Mouse (Mus musculus) ES-E14 (cell line): ENCODE measurements around the gene AC131692.1. TPM values are rescaled to one million over a fixed set of nuclear protein-coding genes. Genes with fewer than 3 reads are reported as not detected.

Source experiments
- DNase-seq: peaks from one replicate; pipeline ENCODE4 v3.0.0-alpha.2; 2013; ENCODE audit warnings: low read depth, low spot score
- H3K27ac ChIP-seq: 2 replicates; pipeline ENCODE4 v1.5.1; 2012; ENCODE audit warnings: low read depth, mild to moderate bottlenecking, low read length, moderate library complexity, mixed read lengths; ENCODE audit not compliant: poor library complexity, insufficient read depth, severe bottlenecking
- H3K36me3 ChIP-seq: 2 replicates; pipeline ENCODE4 v1.6.1; 2012; ENCODE audit warnings: mild to moderate bottlenecking, low read length, moderate library complexity, mixed read lengths; ENCODE audit not compliant: control insufficient read depth, poor library complexity, insufficient read depth, severe bottlenecking
- H3K4me1 ChIP-seq, 2 experiments: fragments of 150-350 bp in 1 of 2; sonication (generic) in 1 of 2; 2 replicates each; pipeline ENCODE4 v1.6.1; 2012; ENCODE audit warnings: low read length in 2 of 2, mild to moderate bottlenecking in 1 of 2, mixed read lengths in 1 of 2; ENCODE audit not compliant: control insufficient read depth in 2 of 2, insufficient read depth in 2 of 2, poor library complexity in 1 of 2
- H3K4me3 ChIP-seq, 2 experiments: fragments of 150-350 bp in 1 of 2; sonication (generic) in 1 of 2; 2 replicates each; pipeline ENCODE4 v1.5.1; 2012; ENCODE audit warnings: low read length in 2 of 2, low read depth in 1 of 2, mild to moderate bottlenecking in 1 of 2, mixed read lengths in 1 of 2; ENCODE audit not compliant: insufficient read depth in 1 of 2, poor library complexity in 1 of 2, severe bottlenecking in 1 of 2
- H3K9ac ChIP-seq: 2 replicates; pipeline ENCODE4 v1.6.1; 2012; ENCODE audit warnings: low read depth, mild to moderate bottlenecking, low read length, mixed read lengths; ENCODE audit not compliant: poor library complexity, insufficient read depth, severe bottlenecking
- H3K9me3 ChIP-seq: fragments of 150-350 bp; sonication (generic); 2 replicates; pipeline ENCODE4 v1.6.1; 2012; ENCODE audit warnings: low read depth, mild to moderate bottlenecking, low read length; ENCODE audit not compliant: control insufficient read depth, insufficient read depth
- CHD2 ChIP-seq: IDR thresholded peaks from 2 replicates; pipeline ENCODE4 v1.6.1; 2014; ENCODE audit warnings: mild to moderate bottlenecking, low read depth, low read length, inconsistent platforms
- HCFC1 ChIP-seq: IDR thresholded peaks from 2 replicates; pipeline ENCODE4 v1.6.1; 2012; ENCODE audit warnings: low read length, inconsistent platforms, borderline replicate concordance; ENCODE audit not compliant: insufficient read depth
- MAFK ChIP-seq: IDR thresholded peaks from 2 replicates; pipeline ENCODE4 v1.6.1; 2014; ENCODE audit warnings: mild to moderate bottlenecking, low read depth, low read length, inconsistent platforms; ENCODE audit not compliant: insufficient read depth
- ZC3H11A ChIP-seq: IDR thresholded peaks from 2 replicates; pipeline ENCODE4 v1.6.1; 2012; ENCODE audit warnings: low read depth, mild to moderate bottlenecking, inconsistent platforms, low read length, borderline replicate concordance
- ZNF384 ChIP-seq: IDR thresholded peaks from 2 replicates; pipeline ENCODE4 v1.6.1; 2012; ENCODE audit warnings: low read depth, low read length, inconsistent platforms
- in situ Hi-C, 2 experiments: fragments of 600-800 bp; cut with MboI; formaldehyde crosslinking; loops; one replicate each; pipeline ENCODE4 v1.15.1; 2025; ENCODE audit warnings: low sequenced_read_pairs in 2 of 2, inconsistent platforms in 1 of 2; ENCODE audit not compliant: unreplicated experiment in 2 of 2
- total RNA-seq: library from RNA; depleted of rRNA; stranded (reverse); fragments of 300-350 nt; gene quantifications from 2 replicates; pipeline ENCODE4 v1.2.3, GENCODE M21; 2012

Gene AC131692.1
- total RNA-seq, 1 experiment: 3.4 TPM

GRCm38 (mm10) chr19:6061641-6062302, 32.4 kb upstream of the AC131692.1 start:
- Histone ChIP-seq H3K36me3 (peaks cover 17% of the 10 kb centered on the region), H3K9me3 (no peaks in the 10 kb centered on the region), H3K9ac (peak overlapping the region; percentile 94), H3K4me3 (peak overlapping the region; percentile 52 to 82), H3K27ac (peak overlapping the region; percentile 77), H3K4me1 (peaks cover 0 to 8% of the 10 kb centered on the region in 2 experiments; a peak in 2 of 4 replicates)
- no peak for TF ChIP-seq MAFK
- TF ChIP-seq ZNF384: no peak
- no peak for TF ChIP-seq CHD2
- no peak for TF ChIP-seq HCFC1
- TF ChIP-seq ZC3H11A: no peak
- DNase-seq: no peak
- in situ Hi-C loops: no loop called here

DNA sequence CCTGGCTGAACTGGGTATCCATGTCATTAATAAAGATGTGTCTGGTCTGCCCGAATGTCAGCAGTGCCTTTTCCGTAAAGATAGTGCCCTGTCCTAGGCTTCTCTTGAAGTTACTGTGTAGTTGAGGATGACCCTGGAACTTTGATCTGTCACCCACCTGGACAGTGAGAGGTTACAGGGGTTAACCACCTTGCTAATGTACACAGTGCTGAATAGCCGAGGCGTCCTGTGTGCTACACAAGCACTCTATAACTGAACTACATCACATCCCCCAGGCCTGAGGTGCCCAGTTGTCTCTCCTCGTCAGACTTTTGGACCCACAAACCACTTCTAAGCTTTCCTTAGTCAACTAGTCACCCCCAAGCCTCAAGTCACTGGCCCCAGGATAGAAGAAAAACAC, 31.8 kb upstream of the AC131692.1 start:
- Histone ChIP-seq H3K27ac (no peak overlapping the region), H3K36me3 (peaks cover 17% of the 10 kb centered on the region), H3K4me3 (peak overlapping the region; percentile 52 to 82; a peak in 3 of 4 replicates), H3K9ac (peak overlapping the region; percentile 94; the same call in 1 of the 2 replicates), H3K9me3 (no peaks in the 10 kb centered on the region), H3K4me1 (peaks cover 0 to 8% of the 10 kb centered on the region in 2 experiments; a peak in 2 of 4 replicates)
- no peak for TF ChIP-seq CHD2
- no peak for TF ChIP-seq MAFK
- no peak for TF ChIP-seq HCFC1
- no peak for TF ChIP-seq ZNF384
- TF ChIP-seq ZC3H11A: no peak
- DNase-seq: no peak
- in situ Hi-C loops: no loop called here

DNA sequence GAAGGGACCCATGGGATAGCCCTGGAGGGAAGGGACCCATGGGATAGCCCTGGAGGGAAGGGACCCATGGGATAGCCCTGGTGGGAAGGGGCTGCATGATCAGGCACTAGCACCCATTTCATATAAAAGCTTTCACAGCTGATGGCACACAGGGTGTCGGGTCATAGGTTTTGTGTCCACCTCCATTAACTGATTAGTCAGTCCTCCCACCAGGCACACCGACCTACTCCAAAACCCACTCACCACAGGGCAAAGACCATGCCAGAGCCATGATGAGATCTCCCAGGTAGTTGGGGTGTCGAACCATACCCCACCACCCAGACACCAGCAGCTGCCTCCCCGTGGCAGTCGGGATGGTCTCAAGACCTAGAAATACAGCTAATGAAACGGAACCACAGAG, 31.1 kb upstream of the AC131692.1 start:
- no peak for TF ChIP-seq ZC3H11A
- TF ChIP-seq CHD2: no peak
- TF ChIP-seq MAFK: no peak
- TF ChIP-seq HCFC1: no peak
- TF ChIP-seq ZNF384: no peak
- H3K36me3 ChIP-seq: peaks cover 17% of the 10 kb centered on the region
- H3K27ac ChIP-seq: no peak overlapping the region
- DNase-seq: no peak
- H3K4me1 ChIP-seq: peaks cover 0 to 11% of the 10 kb centered on the region in 2 experiments; a peak in 2 of 4 replicates
- H3K9ac ChIP-seq: no peak overlapping the region
- in situ Hi-C loops: no loop called here
- no peaks in the 10 kb centered on the region for H3K9me3 ChIP-seq
- H3K4me3 ChIP-seq: no peak overlapping the region

- Histone ChIP-seq H3K9ac (peak overlapping the region; percentile 45), H3K9me3 (no peaks in the 10 kb centered on the region), H3K4me3 (peak overlapping the region; percentile 25 to 95), H3K4me1 (peaks cover 0 to 12% of the 10 kb centered on the region in 2 experiments; a peak in 1 of 4 replicates), H3K27ac (no peak overlapping the region), H3K36me3 (peaks cover 3% of the 10 kb centered on the region; the same call in 1 of the 2 replicates)
- TF ChIP-seq HCFC1 (no peak), CHD2 (no peak), ZC3H11A (no peak), MAFK (no peak), ZNF384 (no peak)
- in situ Hi-C loops: no loop called here
- no peak for DNase-seq
These were observed 27.6 kb upstream of the AC131692.1 start for GRCm38 (mm10) chr19:6066571-6066970.
